7 mouse cellular contexts compared by ENCODE assay signal in genomic region chr4:150569834-150570571, GRCm38 (mm10).
DNase-seq lines count a peak whose midpoint lies in the region; ATAC-seq and TF ChIP-seq lines count a peak whose summit lies in the region.

No protein-coding gene starts in this region.

- peaks cover 6% of the 10 kb centered on the region for H3K36me3 ChIP-seq in spleen, adult 2 months (ENCODE audit: control insufficient read depth, insufficient read depth, low read length)
- no peaks in the 10 kb centered on the region for H3K36me3 ChIP-seq in forebrain, embryonic 15.5 days
- H3K36me3 ChIP-seq in hindbrain, embryonic 16.5 days (ENCODE audit: control insufficient read depth, insufficient read depth, low read length) = no peaks in the 10 kb centered on the region
- no peaks in the 10 kb centered on the region; the same call in 1 of the 2 replicates for H3K36me3 ChIP-seq in liver, embryonic 14.5 days (replicated peaks; ENCODE audit: control insufficient read depth, insufficient read depth, low read depth)
- H3K36me3 ChIP-seq in neural tube, embryonic 12.5 days = peaks cover 6% of the 10 kb centered on the region; the same call in 1 of the 2 replicates

- H3K27ac ChIP-seq in spleen, adult 2 months (ENCODE audit: insufficient read depth, low read length) = peak overlapping the region; percentile 100
- H3K27ac ChIP-seq in forebrain, embryonic 15.5 days (replicated peaks) = peak overlapping the region; percentile 79
- peak overlapping the region; percentile 88 for H3K27ac ChIP-seq in hindbrain, embryonic 16.5 days (ENCODE audit: low read depth, low read length)
- peak overlapping the region; percentile 60 for H3K27ac ChIP-seq in liver, embryonic 14.5 days
- peak overlapping the region; percentile 88 for H3K27ac ChIP-seq in neural tube, embryonic 12.5 days

- no peaks in the 10 kb centered on the region for H3K9me3 ChIP-seq in forebrain, embryonic 15.5 days
- H3K9me3 ChIP-seq in hindbrain, embryonic 16.5 days (ENCODE audit: control insufficient read depth, low read length) = no peaks in the 10 kb centered on the region
- no peaks in the 10 kb centered on the region for H3K9me3 ChIP-seq in liver, embryonic 14.5 days (ENCODE audit: control insufficient read depth, low read length)
- H3K9me3 ChIP-seq in neural tube, embryonic 12.5 days = no peaks in the 10 kb centered on the region

- no peaks in the 10 kb centered on the region for H3K27me3 ChIP-seq in spleen, adult 2 months (ENCODE audit: control insufficient read depth, insufficient read depth, low read length)
- H3K27me3 ChIP-seq in forebrain, embryonic 15.5 days = no peaks in the 10 kb centered on the region
- no peaks in the 10 kb centered on the region for H3K27me3 ChIP-seq in hindbrain, embryonic 16.5 days (replicated peaks; ENCODE audit: control insufficient read depth, insufficient read depth, low read length)
- H3K27me3 ChIP-seq in liver, embryonic 14.5 days (ENCODE audit: control insufficient read depth, insufficient read depth, low read length) = no peaks in the 10 kb centered on the region
- no peaks in the 10 kb centered on the region for H3K27me3 ChIP-seq in neural tube, embryonic 12.5 days (replicated peaks)

- H3K9ac ChIP-seq in forebrain, embryonic 15.5 days (replicated peaks) = peak overlapping the region; percentile 82
- peak overlapping the region; percentile 91 for H3K9ac ChIP-seq in hindbrain, embryonic 16.5 days (ENCODE audit: low read depth, low read length)
- H3K9ac ChIP-seq in liver, embryonic 14.5 days (replicated peaks) = peak overlapping the region; percentile 93
- H3K9ac ChIP-seq in neural tube, embryonic 12.5 days = peak overlapping the region; percentile 87

- TF ChIP-seq CTCF in spleen, adult 2 months (IDR thresholded peaks at IDR 0.05; ENCODE audit: extremely low read depth, insufficient read depth, insufficient read length, insufficient replicate concordance) = no peak
- peak; percentile 37; the same call in 1 of the 2 replicates for TF ChIP-seq CTCF in liver, embryonic 14.5 days (IDR thresholded peaks at IDR 0.05; ENCODE audit: low read depth)

- H3K4me3 ChIP-seq in spleen, adult 2 months (ENCODE audit: extremely low read depth, insufficient read depth, insufficient read length) = peak overlapping the region; percentile 96
- H3K4me3 ChIP-seq in forebrain, embryonic 15.5 days = peak overlapping the region; percentile 68
- H3K4me3 ChIP-seq in hindbrain, embryonic 16.5 days (ENCODE audit: low read length) = peak overlapping the region; percentile 76
- peak overlapping the region; percentile 82 to 94 for H3K4me3 ChIP-seq in liver, embryonic 14.5 days (ENCODE audit: insufficient read depth in 1 of 2, low read depth in 2 of 2, low read length in 2 of 2)
- H3K4me3 ChIP-seq in neural tube, embryonic 12.5 days = peak overlapping the region; percentile 79

- H3K4me2 ChIP-seq in forebrain, embryonic 15.5 days (replicated peaks) = peak overlapping the region; percentile 67
- peak overlapping the region; percentile 79 for H3K4me2 ChIP-seq in hindbrain, embryonic 16.5 days (ENCODE audit: low read length)
- H3K4me2 ChIP-seq in liver, embryonic 14.5 days (ENCODE audit: low read depth) = peak overlapping the region; percentile 93
- peak overlapping the region; percentile 87 for H3K4me2 ChIP-seq in neural tube, embryonic 12.5 days (replicated peaks)

- no peak for TF ChIP-seq EP300 in liver, embryonic 14.5 days (IDR thresholded peaks at IDR 0.05; ENCODE audit: low read depth)

- no peak for TF ChIP-seq POLR2A in spleen, adult 2 months (IDR thresholded peaks at IDR 0.05; ENCODE audit: low read depth, low read length)

- WGBS in spleen, adult 2 months = under 1% methylated on average over 27 of the region's 27 CpGs
- WGBS in forebrain, embryonic 15.5 days = 2% methylated on average over 27 of the region's 27 CpGs
- WGBS in hindbrain, embryonic 16.5 days = 1% methylated on average over 27 of the region's 27 CpGs
- under 1% methylated on average over 27 of the region's 27 CpGs for WGBS in liver, embryonic 14.5 days (ENCODE audit: insufficient replicate concordance)
- 1% methylated on average over 27 of the region's 27 CpGs for WGBS in neural tube, embryonic 12.5 days

- peak in 1 of 2 experiments; percentile 39 for DNase-seq in spleen, adult 2 months (ENCODE audit: low read depth in 1 of 2, low spot score in 2 of 2)
- DNase-seq in spleen, postnatal 14 days (ENCODE audit: low spot score in 2 of 2) = no peak
- peak; percentile 54 for DNase-seq in adrenal gland, postnatal 25 days
- DNase-seq in liver, embryonic 14.5 days (ENCODE audit: low read depth in 3 of 3, low spot score in 3 of 3) = no peak

- H3K4me1 ChIP-seq in spleen, adult 2 months (ENCODE audit: control insufficient read depth, insufficient read depth, insufficient read length) = peaks cover 33% of the 10 kb centered on the region; the same call in 1 of the 2 replicates
- H3K4me1 ChIP-seq in forebrain, embryonic 15.5 days = peaks cover 29% of the 10 kb centered on the region
- H3K4me1 ChIP-seq in hindbrain, embryonic 16.5 days (ENCODE audit: control insufficient read depth, insufficient read depth, low read depth, low read length) = peaks cover 29% of the 10 kb centered on the region
- H3K4me1 ChIP-seq in liver, embryonic 14.5 days (replicated peaks; ENCODE audit: control insufficient read depth in 2 of 2, insufficient read depth in 2 of 2, low read length in 1 of 2) = peaks cover 12 to 28% of the 10 kb centered on the region in 2 experiments
- peaks cover 36% of the 10 kb centered on the region for H3K4me1 ChIP-seq in neural tube, embryonic 12.5 days

- peak; percentile 71 for ATAC-seq in forebrain, embryonic 15.5 days (replicated peaks)
- ATAC-seq in hindbrain, embryonic 16.5 days = peak; percentile 22; the same call in 1 of the 2 replicates
- peak; percentile 57 for ATAC-seq in liver, embryonic 14.5 days (ENCODE audit: insufficient read depth)
- peak; percentile 46; the same call in 1 of the 2 replicates for ATAC-seq in neural tube, embryonic 12.5 days (ENCODE audit: low FRiP score, low read depth)
